Mouse (Mus musculus) stomach, postnatal 0 days (tissue): ENCODE data around the gene Zfp112.

Source experiments
- CTCF ChIP-seq: IDR thresholded peaks from 2 replicates; pipeline ENCODE4 v1.5.1; 2016; ENCODE audit warnings: antibody characterized with exemption, low read depth, mild to moderate bottlenecking, moderate library complexity
- EP300 ChIP-seq: optimal IDR thresholded peaks from 2 replicates; pipeline ENCODE3; 2016; ENCODE audit warnings: antibody characterized with exemption

GRCm38 (mm10) chr7:24104403-24104802 lies 7.7 kb upstream of the Zfp112 start:
- TF ChIP-seq EP300 (no peak), CTCF (no peak)
